Mouse (Mus musculus) heart, adult 8-10 months (tissue): ENCODE measurements around the gene Aars2. TPM values are rescaled to one million over a fixed set of nuclear protein-coding genes. Genes with fewer than 3 reads are reported as not detected.

Experiments used
- DNase-seq: peaks from one replicate; pipeline ENCODE4 v3.0.0; 2022; ENCODE audit warnings: low spot score
- total RNA-seq, 4 experiments: library from RNA; stranded (reverse); gene quantifications; 2 replicates each; pipeline ENCODE4 v1.2.4; 2022

The Aars2 gene
- total RNA-seq, 4 experiments from 2014 or later = 18.7 to 21.1 (median 19.9) TPM

DNA sequence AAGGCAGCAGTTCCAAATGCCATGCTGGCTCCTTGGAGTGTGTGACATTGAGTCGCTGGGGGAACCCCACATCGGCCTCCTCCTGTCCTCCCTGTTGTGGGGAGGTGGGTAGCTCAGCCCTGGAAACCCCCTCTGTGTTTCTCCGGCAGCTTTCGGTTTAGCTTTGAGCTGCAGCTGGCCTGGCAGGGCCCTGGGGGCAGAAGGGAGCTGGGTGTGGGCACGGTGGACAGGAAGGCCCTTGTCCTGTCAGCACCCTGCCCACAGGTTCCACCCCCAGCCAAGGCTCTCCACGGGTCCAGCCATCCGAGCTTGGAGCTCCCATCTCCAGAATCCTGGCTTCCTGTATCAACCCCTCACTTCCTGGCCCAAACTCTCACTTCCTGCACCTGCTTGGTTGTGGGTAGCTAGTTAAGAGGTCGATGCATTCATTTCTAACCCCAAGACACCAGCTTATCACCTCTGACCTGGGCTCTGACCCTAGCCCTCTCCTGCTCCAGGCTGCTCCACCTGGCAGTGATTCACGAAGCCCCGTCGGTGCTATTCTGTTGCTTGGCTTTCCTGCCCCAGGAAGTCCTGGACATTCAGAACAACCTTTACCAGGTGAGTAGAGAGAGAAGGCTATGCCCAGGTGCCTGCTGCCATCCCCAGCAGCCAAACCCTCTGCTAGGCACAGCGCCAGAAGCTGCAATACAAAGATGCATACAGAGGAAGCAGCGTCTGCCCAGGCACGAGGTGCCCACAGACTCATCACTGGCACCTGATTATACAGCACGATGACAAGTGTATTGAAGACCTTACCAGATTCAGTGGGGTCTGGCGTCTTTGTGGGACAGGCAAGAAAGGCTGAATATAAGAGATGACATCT, 51.6 kb downstream of the Aars2 start:
- no peak for DNase-seq

DNA sequence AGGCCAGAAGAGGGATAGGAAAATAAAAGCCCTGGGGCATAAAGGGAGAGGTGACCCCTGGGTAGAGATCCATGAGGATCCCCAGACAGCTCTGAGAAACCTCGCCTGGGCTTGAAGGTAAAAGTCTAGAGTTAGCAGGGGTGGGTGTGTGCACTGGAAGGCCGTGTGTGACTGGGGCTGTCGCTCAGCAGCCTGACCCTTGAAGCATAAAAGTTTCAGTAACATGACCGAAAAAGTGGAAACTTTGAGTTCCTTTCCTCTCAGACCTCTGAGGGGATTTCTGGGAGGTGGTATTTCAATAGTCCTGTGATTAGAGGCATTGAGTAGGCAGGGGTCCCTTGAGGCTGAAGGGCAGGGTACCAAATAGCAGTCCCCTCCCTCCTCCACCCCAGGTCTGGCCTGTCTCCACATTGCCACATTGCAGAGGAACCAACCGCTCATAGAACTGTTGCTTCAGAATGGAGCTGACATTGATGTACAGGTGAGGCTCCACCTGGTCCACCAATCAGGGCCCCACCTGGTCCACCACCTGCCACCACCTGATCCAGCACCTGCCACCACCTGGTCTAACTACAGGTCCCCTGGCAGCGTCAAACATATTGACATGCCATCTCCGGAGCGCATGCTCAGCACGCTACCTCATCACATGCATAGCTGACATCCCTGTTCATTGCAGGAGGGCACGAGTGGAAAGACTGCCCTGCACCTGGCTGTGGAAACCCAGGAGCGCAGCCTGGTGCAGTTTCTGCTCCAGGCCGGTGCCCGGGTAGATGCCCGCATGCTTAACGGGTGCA, 53.3 kb downstream of the Aars2 start:
- DNase-seq = no peak

DNA sequence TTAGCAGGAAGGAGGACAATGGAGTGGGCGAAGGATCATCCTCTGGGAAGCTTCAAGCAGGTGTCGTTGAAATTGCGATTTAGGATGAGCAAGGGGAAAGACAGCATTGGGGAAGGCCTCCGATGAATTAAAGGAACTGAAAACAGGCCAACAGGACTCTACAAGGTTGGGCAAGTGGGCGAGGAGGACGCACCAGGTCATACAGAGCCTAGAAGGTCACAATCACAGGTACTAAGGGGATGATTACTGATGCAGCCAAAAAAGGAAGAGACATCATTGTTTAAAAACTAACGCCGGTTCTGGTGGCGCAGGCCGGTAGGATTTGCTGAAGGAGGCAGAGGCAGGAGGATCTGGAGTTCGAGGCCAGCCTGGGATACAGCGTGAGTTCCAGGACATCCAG, 56.6 kb downstream of the Aars2 start:
- no peak for DNase-seq

DNA sequence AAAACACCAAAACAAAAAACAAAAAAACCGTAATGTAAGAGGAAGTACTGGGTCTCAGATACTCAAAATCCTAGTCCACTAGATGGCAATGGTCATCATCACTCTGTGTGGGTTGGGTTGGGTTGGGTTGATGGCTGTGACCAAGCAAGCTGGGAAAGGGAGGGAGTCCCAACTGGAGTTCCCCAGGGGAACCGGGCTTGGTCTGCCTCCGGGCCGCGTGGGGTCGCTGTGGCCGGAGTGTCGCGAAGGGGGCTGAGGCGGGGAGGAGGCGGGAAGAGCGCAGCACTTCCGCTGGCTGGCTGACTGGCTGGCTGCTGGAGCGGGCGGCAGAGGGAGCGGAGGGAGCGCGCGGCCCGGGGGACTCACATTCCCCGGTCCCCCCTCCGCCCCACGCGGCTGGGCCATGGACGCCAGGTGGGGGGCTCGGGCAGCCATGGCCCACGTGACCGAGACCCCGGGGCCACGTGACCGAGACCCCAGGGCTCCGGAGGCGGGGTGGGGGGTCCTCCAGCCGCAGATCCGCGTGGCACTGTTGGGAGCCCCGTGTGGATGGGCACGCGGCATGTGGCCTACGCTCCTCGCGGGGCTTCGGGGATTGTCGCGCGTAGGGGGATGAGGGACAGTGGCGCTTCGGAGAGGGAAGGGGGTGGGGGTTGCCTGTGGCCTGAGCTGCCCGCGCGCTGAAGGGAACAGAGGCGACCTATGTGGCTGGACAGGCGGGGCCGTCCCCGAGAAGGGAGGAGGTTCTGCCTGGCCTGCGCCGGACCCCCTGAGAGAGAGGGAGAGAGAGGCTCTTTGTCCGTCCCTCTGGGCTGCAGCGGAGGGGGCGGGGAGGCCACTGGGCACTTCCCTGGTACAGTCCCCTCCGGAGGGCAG, 57.3 kb downstream of the Aars2 start, which contains the start of gene Slc35b2:
TSS of gene Slc35b2 (plus strand) at position 220 of the 876 bp plus-strand sequence.
- DNase-seq = peak; percentile 93

DNA sequence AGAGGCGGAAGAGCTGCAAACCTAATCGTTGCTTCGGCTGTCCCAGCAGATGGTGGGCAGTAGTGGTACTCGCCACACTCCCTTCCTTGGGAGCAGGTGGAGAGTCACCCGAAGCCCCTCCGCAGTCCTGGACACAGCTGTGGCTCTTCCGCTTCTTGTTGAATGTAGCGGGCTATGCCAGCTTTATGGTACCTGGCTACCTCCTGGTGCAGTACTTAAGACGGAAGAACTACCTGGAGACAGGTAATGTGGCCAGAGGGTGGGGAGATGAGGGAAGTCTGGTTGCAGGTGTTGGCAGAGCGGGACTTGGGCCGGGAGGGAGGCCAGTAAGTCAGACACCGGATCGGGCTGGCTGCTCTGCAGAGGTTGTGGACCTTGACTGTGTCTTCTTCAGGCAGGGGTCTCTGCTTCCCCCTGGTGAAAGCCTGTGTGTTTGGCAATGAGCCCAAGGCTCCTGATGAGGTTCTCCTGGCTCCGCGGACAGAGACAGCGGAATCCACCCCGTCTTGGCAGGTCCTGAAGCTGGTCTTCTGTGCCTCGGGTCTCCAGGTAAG, 58.0 kb downstream of the Aars2 start:
- no peak for DNase-seq

DNA sequence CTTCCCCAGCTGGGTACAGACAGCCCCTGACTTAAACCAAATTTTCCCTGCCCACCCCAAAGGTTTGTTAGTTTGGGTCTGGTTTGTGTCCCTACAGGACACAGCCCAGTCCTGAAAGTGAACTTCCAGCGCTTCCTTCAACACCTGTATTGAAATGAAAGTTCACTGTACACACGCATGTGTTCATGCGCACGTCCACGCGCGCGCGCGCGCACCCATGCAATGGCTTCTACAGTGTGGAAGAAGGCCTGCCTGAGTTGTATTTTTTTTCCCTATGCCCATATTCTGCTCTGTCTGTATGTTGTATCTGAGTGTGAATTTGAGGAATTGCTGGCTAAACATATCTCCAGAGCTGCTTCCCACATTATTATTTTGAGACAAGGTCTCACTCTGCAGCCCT, 58.5 kb downstream of the Aars2 start:
- no peak for DNase-seq

DNA sequence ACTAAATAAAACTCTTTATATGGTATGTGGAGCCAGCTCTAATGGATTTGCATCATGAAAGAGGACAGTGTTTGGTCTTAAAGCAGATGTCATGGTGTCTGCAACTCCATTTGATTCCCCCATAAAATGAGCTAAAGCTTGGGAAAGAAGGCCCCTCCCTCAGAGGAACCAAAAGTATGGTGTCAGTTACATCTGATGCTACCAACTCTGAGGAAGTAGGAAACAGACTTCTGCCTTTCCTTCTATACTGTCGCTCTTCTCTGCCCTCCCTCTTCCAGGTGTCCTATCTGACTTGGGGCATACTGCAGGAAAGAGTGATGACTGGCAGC, 59.4 kb downstream of the Aars2 start:
- no peak for DNase-seq

DNA sequence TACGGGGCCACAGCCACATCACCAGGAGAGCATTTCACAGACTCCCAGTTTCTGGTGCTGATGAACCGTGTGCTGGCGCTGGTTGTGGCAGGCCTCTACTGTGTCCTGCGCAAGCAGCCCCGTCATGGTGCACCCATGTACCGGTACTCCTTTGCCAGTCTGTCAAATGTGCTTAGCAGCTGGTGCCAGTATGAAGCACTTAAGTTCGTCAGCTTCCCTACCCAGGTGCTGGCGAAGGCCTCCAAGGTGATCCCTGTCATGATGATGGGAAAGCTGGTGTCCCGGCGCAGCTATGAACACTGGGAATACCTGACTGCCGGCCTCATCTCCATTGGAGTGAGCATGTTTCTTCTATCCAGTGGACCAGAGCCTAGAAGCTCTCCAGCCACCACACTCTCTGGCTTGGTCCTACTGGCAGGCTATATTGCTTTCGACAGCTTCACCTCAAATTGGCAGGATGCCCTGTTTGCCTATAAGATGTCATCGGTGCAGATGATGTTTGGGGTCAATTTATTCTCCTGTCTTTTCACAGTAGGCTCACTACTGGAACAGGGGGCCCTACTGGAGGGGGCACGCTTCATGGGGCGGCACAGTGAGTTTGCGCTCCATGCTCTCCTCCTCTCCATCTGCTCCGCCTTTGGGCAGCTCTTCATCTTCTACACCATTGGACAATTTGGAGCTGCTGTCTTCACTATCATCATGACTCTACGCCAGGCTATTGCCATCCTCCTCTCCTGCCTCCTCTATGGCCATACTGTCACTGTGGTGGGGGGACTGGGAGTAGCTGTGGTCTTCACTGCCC, 59.9 kb downstream of the Aars2 start:
- no peak for DNase-seq

DNA sequence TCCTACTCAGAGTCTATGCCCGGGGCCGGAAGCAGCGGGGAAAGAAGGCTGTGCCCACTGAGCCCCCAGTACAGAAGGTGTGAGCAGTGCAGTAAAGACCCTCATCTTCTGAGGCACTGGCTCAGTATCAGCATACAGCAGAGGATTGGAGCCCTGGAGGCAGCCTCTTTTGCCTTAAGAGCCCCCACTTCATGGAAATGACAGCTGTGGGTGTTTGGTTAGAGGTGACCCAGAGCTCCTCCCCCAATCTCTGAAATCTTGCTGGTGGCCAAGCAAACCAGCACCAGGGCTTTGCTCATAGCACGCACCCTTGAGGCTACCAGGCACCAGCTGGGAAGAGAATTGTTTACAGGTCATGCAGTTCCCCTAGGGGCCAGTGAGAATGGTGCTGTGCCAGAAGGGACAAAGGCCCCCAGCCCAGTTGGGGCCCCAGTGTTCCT, 60.5 kb downstream of the Aars2 start:
- no peak for DNase-seq

DNA sequence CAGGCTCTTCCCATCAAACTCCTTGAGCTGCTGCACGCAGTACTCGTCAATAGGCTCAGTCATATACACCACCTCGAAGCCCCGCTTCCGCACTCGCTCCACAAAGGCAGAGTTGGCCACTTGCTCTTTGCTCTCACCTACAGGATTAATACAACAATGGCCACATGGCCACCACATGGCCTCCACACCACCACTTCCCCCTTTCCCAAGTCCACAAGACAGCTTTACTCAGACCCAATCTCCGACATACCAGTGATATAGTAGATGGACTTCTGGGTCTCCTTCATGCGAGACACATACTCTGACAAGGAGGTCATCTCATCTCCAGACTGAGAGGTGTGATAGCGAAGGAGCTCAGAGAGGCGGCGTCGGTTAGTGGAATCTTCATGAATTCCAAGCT, 62.3 kb downstream of the Aars2 start:
- no peak for DNase-seq

DNA sequence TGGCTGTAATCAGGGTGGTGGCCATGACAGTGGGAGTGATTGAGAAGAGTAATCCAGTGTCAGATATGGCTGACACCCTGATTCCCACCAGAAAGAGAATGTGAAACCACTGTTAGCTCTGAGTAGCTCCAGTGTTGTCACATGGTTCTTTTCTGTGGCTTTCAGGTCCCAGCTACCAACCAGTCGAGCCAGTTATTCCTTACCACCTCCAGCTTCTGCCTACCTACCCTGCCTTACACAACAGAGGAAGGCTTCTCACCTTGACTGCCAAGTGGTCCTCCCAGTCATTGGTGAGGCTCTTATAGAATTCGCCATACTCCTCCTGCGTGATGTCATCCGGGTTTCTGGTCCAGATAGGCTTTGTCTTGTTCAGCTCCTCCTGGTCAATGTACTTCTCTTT, 63.4 kb downstream of the Aars2 start:
- no peak for DNase-seq

Other genes starting within 250 kb of the Aars2 start
- 10 to 100 TPM; 36.1 to 40.2 (median 38.7) TPM for gene Cdc5l, start 73.1 kb upstream of the Aars2 start, total RNA-seq
- gene Spats1, start 31.4 kb upstream of the Aars2 start, total RNA-seq = under 1 TPM in 3 of 4 experiments, not detected in 1; 0.28 to 0.47 (median 0.38) TPM
- not detected for gene Tcte1, start 16.6 kb downstream of the Aars2 start, total RNA-seq
- gene Tmem151b, start 42.8 kb downstream of the Aars2 start, total RNA-seq = under 1 TPM in 1 of 4 experiments, not detected in 3; 0.09 TPM
- gene Nfkbie, start 48.9 kb downstream of the Aars2 start, total RNA-seq = 1 to 10 TPM in 3 of 4 experiments, under 1 TPM in 1; 0.65 to 1.5 (median 1.3) TPM
- 10 to 100 TPM; 23.1 to 27.9 (median 25.3) TPM for gene Slc35b2, start 57.0 kb downstream of the Aars2 start, total RNA-seq
- 1,000 to 10,000 TPM; 1,121 to 1,613 (median 1,357) TPM for gene Hsp90ab1, start 66.4 kb downstream of the Aars2 start, total RNA-seq
- 10 to 100 TPM; 58.9 to 70.8 (median 66.9) TPM for gene Slc29a1, start 92.8 kb downstream of the Aars2 start, total RNA-seq
- gene Mymx, start 95.3 kb downstream of the Aars2 start, total RNA-seq = not detected
- gene Capn11, start 152.5 kb downstream of the Aars2 start, total RNA-seq = under 1 TPM in 1 of 4 experiments, not detected in 3; 0.97 TPM
- 100 to 1,000 TPM; 163 to 174 (median 168) TPM for gene Mrpl14, start 179.5 kb downstream of the Aars2 start, total RNA-seq
- 10 to 100 TPM; 91.5 to 96.4 (median 93.2) TPM for gene Tmem63b, start 180.1 kb downstream of the Aars2 start, total RNA-seq
- gene 1600014C23Rik, start 227.0 kb downstream of the Aars2 start, total RNA-seq = 1 to 10 TPM in 1 of 4 experiments, under 1 TPM in 3; 0.56 to 1.2 (median 0.94) TPM